Mouse (Mus musculus) MN1 (cell line): ENCODE results near the gene Gls.
A peak's percentile ranks its signal among the peaks of the same experiment; 100 is the strongest.

Experiments
- DNase-seq: peaks from one replicate; pipeline ENCODE4 v3.0.0-alpha.2; 2016; ENCODE audit warnings: low spot score

The Gls gene

GRCm38 (mm10) chr1:52158040-52158439, 75.0 kb downstream of the Gls start:
- DNase-seq: no peak

GRCm38 (mm10) chr1:52156351-52156750, 76.7 kb downstream of the Gls start:
- DNase-seq: no peak

- no peak for DNase-seq
Measured at GRCm38 (mm10) chr1:52154890-52155289, 78.1 kb downstream of the Gls start.

- DNase-seq: no peak
Measured at GRCm38 (mm10) chr1:52152936-52153335, 80.1 kb downstream of the Gls start.

GRCm38 (mm10) chr1:52152369-52152768, 80.7 kb downstream of the Gls start:
- DNase-seq: no peak

- no peak for DNase-seq
Measured at GRCm38 (mm10) chr1:52151166-52151565, 81.9 kb downstream of the Gls start.

- no peak for DNase-seq
Measured at GRCm38 (mm10) chr1:52150676-52151075, 82.4 kb downstream of the Gls start.

GRCm38 (mm10) chr1:52149934-52150346, 83.1 kb downstream of the Gls start:
- DNase-seq: peak; percentile 66

- no peak for DNase-seq
Measured at GRCm38 (mm10) chr1:52148696-52149095, 84.3 kb downstream of the Gls start.

- peak; percentile 28 for DNase-seq
Measured at GRCm38 (mm10) chr1:52148178-52148577, 84.9 kb downstream of the Gls start.

GRCm38 (mm10) chr1:52147431-52147830, 85.6 kb downstream of the Gls start:
- DNase-seq: no peak

- DNase-seq: peak; percentile 63
Measured at GRCm38 (mm10) chr1:52146214-52146970, 86.6 kb downstream of the Gls start.

- DNase-seq: no peak
Measured at GRCm38 (mm10) chr1:52144907-52145306, 88.1 kb downstream of the Gls start.

GRCm38 (mm10) chr1:52143596-52144156, 89.4 kb downstream of the Gls start:
- DNase-seq: no peak

- DNase-seq: no peak
Measured at GRCm38 (mm10) chr1:52143191-52143590, 89.8 kb downstream of the Gls start.

GRCm38 (mm10) chr1:52142117-52142516, 90.9 kb downstream of the Gls start:
- no peak for DNase-seq

GRCm38 (mm10) chr1:52141482-52141881, 91.5 kb downstream of the Gls start:
- no peak for DNase-seq

- no peak for DNase-seq
Measured at GRCm38 (mm10) chr1:52140534-52140933, 92.5 kb downstream of the Gls start.

GRCm38 (mm10) chr1:52137292-52137691, 95.7 kb downstream of the Gls start:
- no peak for DNase-seq

GRCm38 (mm10) chr1:52133254-52133653, 99.8 kb downstream of the Gls start:
- no peak for DNase-seq

- no peak for DNase-seq
Measured at GRCm38 (mm10) chr1:52131787-52132377, 101.2 kb downstream of the Gls start.

- no peak for DNase-seq
Measured at GRCm38 (mm10) chr1:52129794-52130193, 103.2 kb downstream of the Gls start.

- DNase-seq: no peak
Measured at GRCm38 (mm10) chr1:52127350-52127749, 105.7 kb downstream of the Gls start.
